8 mouse cellular contexts compared by ENCODE assay signal in the genomic region with DNA sequence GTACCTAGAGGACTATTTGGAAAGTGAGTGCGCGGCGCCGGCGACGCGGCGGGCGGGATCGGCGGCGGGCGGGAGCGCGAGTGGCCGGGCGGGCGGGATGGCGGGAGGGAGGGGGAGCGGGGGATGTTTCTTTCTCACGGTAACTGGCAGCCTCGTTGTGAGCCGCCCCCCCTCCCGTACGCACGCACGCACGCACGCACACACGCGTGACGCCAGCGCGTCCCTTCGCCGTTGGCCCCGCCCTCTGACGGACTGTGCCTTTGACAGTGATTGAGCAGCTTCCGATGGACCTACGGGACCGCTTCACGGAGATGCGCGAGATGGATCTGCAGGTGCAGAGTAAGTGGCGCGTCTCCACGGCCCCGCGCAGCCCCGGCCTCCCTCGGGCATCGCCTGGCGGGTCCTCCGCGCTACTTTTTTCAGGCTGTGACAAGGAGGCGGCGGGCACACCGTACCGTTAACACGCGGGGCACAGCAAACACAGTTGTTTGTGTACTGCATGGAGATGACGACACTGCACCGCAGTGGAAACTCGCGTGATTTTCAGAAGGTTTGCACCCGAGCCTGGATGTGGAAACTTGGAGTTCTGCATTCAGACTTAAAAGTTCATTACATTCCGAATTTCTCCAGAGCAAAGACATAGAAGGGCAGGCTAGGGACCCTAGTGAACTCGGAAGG. TPM values are rescaled to one million over a fixed set of nuclear protein-coding genes. Genes with fewer than 3 reads are reported as not detected.
DNase-seq lines count a peak whose midpoint lies in the region; ATAC-seq lines count a peak whose summit lies in the region.

No protein-coding gene starts in this region.

- peak overlapping the region; percentile 87 for H3K9ac ChIP-seq in hindbrain, embryonic 11.5 days (ENCODE audit: low read depth, low read length)

- peak overlapping the region; percentile 97 for H3K27ac ChIP-seq in hindbrain, embryonic 11.5 days (ENCODE audit: low read depth, low read length)

- 2% methylated on average over 40 of the region's 68 CpGs for WGBS in hindbrain, embryonic 11.5 days

- H3K4me1 ChIP-seq in hindbrain, embryonic 11.5 days (replicated peaks; ENCODE audit: control insufficient read depth, insufficient read depth, low read length) = no peaks in the 10 kb centered on the region

- peak; percentile 90 for ATAC-seq in frontal cortex, adult (ENCODE audit: low TSS enrichment)
- ATAC-seq in hindbrain, embryonic 11.5 days (ENCODE audit: low FRiP score) = peak; percentile 98

- 0 out of 2 replicates have a peak, but pooled peaks cover 3% of the 10 kb centered on the region for H3K36me3 ChIP-seq in hindbrain, embryonic 11.5 days (ENCODE audit: control insufficient read depth, insufficient read depth, low read length)

- no peaks in the 10 kb centered on the region for H3K9me3 ChIP-seq in hindbrain, embryonic 11.5 days (ENCODE audit: control insufficient read depth, low read length)

- H3K27me3 ChIP-seq in hindbrain, embryonic 11.5 days (ENCODE audit: control insufficient read depth, insufficient read depth, low read length) = no peaks in the 10 kb centered on the region

- DNase-seq in MEL-GATA-1-ER (ENCODE audit: extremely low read depth, low read depth) = peak; percentile 79
- peak; percentile 98 for DNase-seq in cerebellum, adult 8-10 months
- DNase-seq in hindbrain, embryonic 11.5 days (ENCODE audit: low spot score) = peak; percentile 98
- DNase-seq in layer of hippocampus, postnatal 10 days (ENCODE audit: low spot score in 2 of 2) = peak; percentile 97 to 98
- peak; percentile 98 for DNase-seq in lung, postnatal 10 days
- peak; percentile 95 for DNase-seq in ovary, postnatal 36 days (ENCODE audit: low spot score)
- DNase-seq in thymus, postnatal 25 days = peak; percentile 98

- H3K4me2 ChIP-seq in hindbrain, embryonic 11.5 days (replicated peaks; ENCODE audit: low read depth, low read length) = peak overlapping the region; percentile 63

- peak overlapping the region; percentile 59 for H3K4me3 ChIP-seq in hindbrain, embryonic 11.5 days (ENCODE audit: low read depth, low read length)

RNA-seq across cellular contexts. Expression of gene Ing3, which starts 0.5 kb away (rescaled TPM):
- 46.1 and 52.0 TPM in 2 replicates for polyA plus RNA-seq in hindbrain, embryonic 11.5 days (2014; fragmentation: Nextera tagmentation; extraction: Ambion mirVana)
- total RNA-seq in layer of hippocampus, postnatal 10 days (2021) = 10 to 100 TPM; 18.0 to 25.3 TPM

RNA-seq across cellular contexts. Expression of gene Cped1, which starts 35.8 kb away (rescaled TPM):
- 15.6 and 22.5 TPM in 2 replicates for polyA plus RNA-seq in hindbrain, embryonic 11.5 days (2014; fragmentation: Nextera tagmentation; extraction: Ambion mirVana)
- total RNA-seq in layer of hippocampus, postnatal 10 days (2021) = 1 to 10 TPM; 2.0 to 2.1 TPM

Comparison
In these comparisons a context has a peak if more than half of its experiments do, and no peak if none do; other contexts are left out.
1. Peak in every context shown above with its lines: DNase-seq, ATAC-seq, H3K4me3 ChIP-seq and H3K27ac ChIP-seq.